16 mouse cellular contexts compared by ENCODE assay signal in the genomic region with DNA sequence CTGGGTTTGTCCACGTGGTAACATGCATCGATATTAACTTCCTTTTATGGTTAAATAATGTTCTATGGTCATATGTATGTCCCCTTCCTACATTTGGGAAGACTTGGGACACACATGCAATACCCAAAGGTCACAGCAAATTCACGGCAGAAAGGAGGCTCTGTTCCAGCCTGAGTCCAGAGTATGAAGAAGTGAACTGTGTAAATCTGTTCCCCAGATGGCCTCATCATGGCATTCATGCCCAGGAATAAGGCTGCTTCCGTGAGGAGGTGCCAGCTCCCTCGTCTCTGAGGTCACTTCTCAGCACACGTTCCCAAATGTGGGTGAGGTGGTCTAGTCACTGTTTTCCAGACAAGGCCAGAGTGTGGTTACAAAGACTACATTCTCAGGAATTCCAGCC.
"Had no signal": no experiment of that assay in that cellular context is flagged by ENCODE, and none has a peak within 500 bp of the region (broad histone marks: within the 10 kb centered on the region; RNA-seq: fewer than 3 reads in every experiment).

No protein-coding gene starts in this region.

- H3K9ac ChIP-seq: kidney, embryonic 15.5 days; limb, embryonic 12.5 days; liver, embryonic 14.5 days; liver, postnatal 0 days; lung, embryonic 14.5 days; midbrain, embryonic 13.5 days had no signal

- ATAC-seq: liver, postnatal 0 days; lung, postnatal 0 days; midbrain, embryonic 13.5 days; midbrain, embryonic 16.5 days had no signal

- H3K36me3 ChIP-seq: kidney, embryonic 15.5 days; limb, embryonic 12.5 days; midbrain, embryonic 13.5 days had no signal

- H3K4me3 ChIP-seq: kidney, embryonic 15.5 days; left cerebral cortex, adult 2 months; limb, embryonic 12.5 days; midbrain, embryonic 13.5 days had no signal

- H3K27ac ChIP-seq: kidney, embryonic 15.5 days; left cerebral cortex, adult 2 months; limb, embryonic 12.5 days; liver, embryonic 14.5 days; macrophage; midbrain, embryonic 13.5 days had no signal

- H3K27me3 ChIP-seq: kidney, embryonic 15.5 days; limb, embryonic 12.5 days; midbrain, embryonic 13.5 days had no signal

- H3K9me3 ChIP-seq: kidney, embryonic 15.5 days; limb, embryonic 12.5 days; midbrain, embryonic 13.5 days had no signal

- H3K4me2 ChIP-seq: kidney, embryonic 15.5 days; limb, embryonic 12.5 days; lung, embryonic 14.5 days; midbrain, embryonic 13.5 days had no signal

- DNase-seq: kidney, postnatal 10 days; kidney, postnatal 36 days; layer of hippocampus, postnatal 36 days; liver; liver, postnatal 0 days; thymus, adult 18-20 months; thymus, postnatal 36 days had no signal
